Comparison of ENCODE assay signal across 28 mouse cellular contexts in genomic region chr11:90464046-90464595, GRCm38 (mm10).
DNase-seq lines count a peak whose midpoint lies in the region; ATAC-seq lines count a peak whose summit lies in the region.
"Had no signal": no experiment of that assay in that cellular context is flagged by ENCODE, and none has a peak within 500 bp of the region (broad histone marks: within the 10 kb centered on the region; RNA-seq: fewer than 3 reads in every experiment).

No protein-coding gene starts in this region.

- H3K9me3 ChIP-seq in embryonic facial prominence, embryonic 13.5 days: no peaks in the 10 kb centered on the region
- H3K9me3 ChIP-seq: embryonic facial prominence, embryonic 15.5 days; forebrain, embryonic 13.5 days; hindbrain, embryonic 10.5 days; intestine, embryonic 15.5 days; limb, embryonic 12.5 days; lung, embryonic 15.5 days; midbrain, embryonic 10.5 days; midbrain, embryonic 15.5 days had no signal

- DNase-seq in adrenal gland, postnatal 36 days: peak; percentile 7 to 16
- DNase-seq in adrenal gland, postnatal 4 days (ENCODE audit: low spot score in 2 of 2): no peak
- peak; percentile 61 for DNase-seq in CD4-positive helper T cell, adult 2 months (ENCODE audit: low read depth, low spot score)
- DNase-seq in Muller cell, postnatal 12 days (ENCODE audit: inconsistent ontology term): peak; percentile 38
- no peak for DNase-seq in cerebellum, postnatal 14 days
- DNase-seq in left cerebral cortex, adult 11 months (ENCODE audit: low spot score): no peak
- DNase-seq: B cell, adult 2 months; cerebellum, adult 11 months; cerebellum, adult 9-11 months; gastrocnemius, postnatal 14 days; heart, postnatal 14 days; kidney, adult 8-10 months; kidney, postnatal 4 days; spleen, adult 18-20 months; thymus, postnatal 36 days had no signal

- H3K4me3 ChIP-seq in embryonic facial prominence, embryonic 13.5 days: no peak overlapping the region
- H3K4me3 ChIP-seq: embryonic facial prominence, embryonic 15.5 days; forebrain, embryonic 13.5 days; hindbrain, embryonic 10.5 days; intestine, embryonic 15.5 days; limb, embryonic 12.5 days; lung, embryonic 15.5 days; midbrain, embryonic 10.5 days; midbrain, embryonic 15.5 days had no signal

- H3K27me3 ChIP-seq in embryonic facial prominence, embryonic 13.5 days: no peaks in the 10 kb centered on the region
- H3K27me3 ChIP-seq: embryonic facial prominence, embryonic 15.5 days; forebrain, embryonic 13.5 days; intestine, embryonic 15.5 days; limb, embryonic 12.5 days; lung, embryonic 15.5 days; midbrain, embryonic 15.5 days had no signal

- no peak overlapping the region for H3K27ac ChIP-seq in embryonic facial prominence, embryonic 13.5 days
- H3K27ac ChIP-seq: embryonic facial prominence, embryonic 15.5 days; forebrain, embryonic 13.5 days; hindbrain, embryonic 10.5 days; intestine, embryonic 15.5 days; kidney, postnatal 0 days; limb, embryonic 12.5 days; lung, embryonic 15.5 days; midbrain, embryonic 10.5 days; midbrain, embryonic 15.5 days had no signal

- H3K9ac ChIP-seq in embryonic facial prominence, embryonic 13.5 days: 0 out of 2 replicates have a peak overlapping the region, but pooled peaks have one; percentile 32
- H3K9ac ChIP-seq: embryonic facial prominence, embryonic 15.5 days; forebrain, embryonic 13.5 days; intestine, embryonic 15.5 days; limb, embryonic 12.5 days; lung, embryonic 15.5 days; midbrain, embryonic 15.5 days had no signal

- peaks cover 31% of the 10 kb centered on the region for H3K4me1 ChIP-seq in embryonic facial prominence, embryonic 13.5 days
- H3K4me1 ChIP-seq: forebrain, embryonic 13.5 days; intestine, embryonic 15.5 days; limb, embryonic 12.5 days; lung, embryonic 15.5 days; midbrain, embryonic 10.5 days; midbrain, embryonic 15.5 days had no signal

- no peak for ATAC-seq in embryonic facial prominence, embryonic 13.5 days (ENCODE audit: insufficient number of reproducible peaks, insufficient read depth, low FRiP score, low TSS enrichment, low read depth)
- ATAC-seq: activated CD4-positive, CD25-positive, alpha-beta regulatory T cell, adult 4 months; forebrain, embryonic 13.5 days; hindbrain, embryonic 16.5 days; intestine, embryonic 15.5 days; midbrain, embryonic 15.5 days had no signal

- H3K4me2 ChIP-seq in embryonic facial prominence, embryonic 13.5 days: no peak overlapping the region; the same call in 1 of the 2 replicates
- H3K4me2 ChIP-seq: embryonic facial prominence, embryonic 15.5 days; forebrain, embryonic 13.5 days; intestine, embryonic 15.5 days; limb, embryonic 12.5 days; liver, embryonic 11.5 days; lung, embryonic 15.5 days; midbrain, embryonic 15.5 days had no signal

- H3K36me3 ChIP-seq in embryonic facial prominence, embryonic 13.5 days: no peaks in the 10 kb centered on the region
- H3K36me3 ChIP-seq: embryonic facial prominence, embryonic 15.5 days; hindbrain, embryonic 10.5 days; intestine, embryonic 15.5 days; limb, embryonic 12.5 days; lung, embryonic 15.5 days; midbrain, embryonic 10.5 days; midbrain, embryonic 15.5 days had no signal

- 36% methylated on average over 10 of the region's 10 CpGs for WGBS in embryonic facial prominence, embryonic 13.5 days

Comparison
In these comparisons a context has a peak if more than half of its experiments do, and no peak if none do; other contexts are left out.
1. DNase-seq: peak in adrenal gland, postnatal 36 days (2 of 2), CD4-positive helper T cell, adult 2 months (single experiment) and Muller cell, postnatal 12 days (single experiment); none in adrenal gland, postnatal 4 days (0 of 2), cerebellum, postnatal 14 days (0 of 2) and left cerebral cortex, adult 11 months (single experiment).